Mouse (Mus musculus) cerebellum, adult 2 months (tissue): ENCODE data around the gene Gm21969.

Experiments
- CTCF ChIP-seq: fragments of 200-500 bp; IDR thresholded peaks from 2 replicates; pipeline ENCODE4 v1.5.1; 2011; ENCODE audit warnings: low read depth, mild to moderate bottlenecking, control low read depth, low read length, moderate library complexity, borderline replicate concordance; ENCODE audit not compliant: insufficient read depth
- POLR2A ChIP-seq: fragments of 200-500 bp; IDR thresholded peaks from 2 replicates; pipeline ENCODE4 v1.6.1; 2011; ENCODE audit warnings: low read length, control low read depth, borderline replicate concordance; ENCODE audit not compliant: insufficient read depth

DNA sequence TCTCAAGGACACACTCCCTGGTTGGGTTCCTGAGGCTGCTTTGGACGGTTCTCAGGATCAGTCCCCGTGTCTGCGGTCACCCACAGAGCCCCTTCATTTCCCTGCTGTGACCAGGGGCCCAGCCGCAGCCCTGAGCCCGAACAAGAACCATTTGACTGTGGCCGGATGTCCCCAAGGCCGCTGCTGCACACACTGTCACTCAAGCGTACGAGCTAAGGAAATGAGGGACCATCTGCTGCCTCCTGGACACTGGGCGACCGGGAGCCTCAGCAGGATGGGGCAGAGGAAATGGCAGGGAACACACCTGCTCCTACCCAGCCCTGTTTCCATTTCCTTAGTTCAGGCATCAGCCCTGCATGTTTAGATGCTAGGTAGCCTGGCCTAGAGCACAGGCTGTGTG, 47.9 kb downstream of the Gm21969 start:
- TF ChIP-seq POLR2A (no peak), CTCF (no peak)
